Mouse (Mus musculus): ENCODE measurements around the gene Osbpl10.

- no peak for TF ChIP-seq EP300 (IDR thresholded peaks at IDR 0.05; ENCODE audit: low read depth)
- no peak for TF ChIP-seq CTCF (IDR thresholded peaks at IDR 0.05; ENCODE audit: low read depth)
Measured at GRCm38 (mm10) chr9:115046701-115047100, 68.3 kb downstream of the Osbpl10 start.

Data from liver, postnatal 0 days (tissue).